Mouse (Mus musculus): ENCODE results near the gene Pde4d.

The Pde4d gene

DNA sequence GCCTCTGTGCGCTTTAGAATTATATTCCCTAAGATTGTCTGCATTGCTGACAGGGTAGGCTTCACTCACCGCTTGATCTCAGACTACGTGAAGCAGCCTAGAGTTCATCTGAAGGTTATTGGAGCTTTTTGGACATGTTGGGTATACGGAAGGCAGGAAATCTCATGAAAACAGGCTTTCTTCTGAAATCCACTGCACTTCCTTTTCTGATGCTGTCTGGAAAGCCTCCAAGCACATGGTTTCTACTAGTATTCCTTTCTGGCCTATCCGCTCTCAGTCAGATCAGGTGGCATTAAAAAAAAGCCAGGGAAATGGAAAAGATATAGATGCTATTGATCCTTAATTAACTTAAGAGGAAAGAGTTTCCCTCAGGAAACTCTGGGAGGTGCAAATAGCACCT, 812.8 kb downstream of the Pde4d start:
- in situ Hi-C loops (cut with MboI; ENCODE audit: unreplicated experiment in 2 of 2): no loop called here

GRCm38 (mm10) chr13:109263833-109264232, 814.1 kb downstream of the Pde4d start:
- in situ Hi-C loops (cut with MboI; ENCODE audit: unreplicated experiment in 2 of 2): no loop called here

- in situ Hi-C loops (cut with MboI; ENCODE audit: unreplicated experiment in 2 of 2): no loop called here
Measured at GRCm38 (mm10) chr13:109268253-109268652, 818.5 kb downstream of the Pde4d start.

DNA sequence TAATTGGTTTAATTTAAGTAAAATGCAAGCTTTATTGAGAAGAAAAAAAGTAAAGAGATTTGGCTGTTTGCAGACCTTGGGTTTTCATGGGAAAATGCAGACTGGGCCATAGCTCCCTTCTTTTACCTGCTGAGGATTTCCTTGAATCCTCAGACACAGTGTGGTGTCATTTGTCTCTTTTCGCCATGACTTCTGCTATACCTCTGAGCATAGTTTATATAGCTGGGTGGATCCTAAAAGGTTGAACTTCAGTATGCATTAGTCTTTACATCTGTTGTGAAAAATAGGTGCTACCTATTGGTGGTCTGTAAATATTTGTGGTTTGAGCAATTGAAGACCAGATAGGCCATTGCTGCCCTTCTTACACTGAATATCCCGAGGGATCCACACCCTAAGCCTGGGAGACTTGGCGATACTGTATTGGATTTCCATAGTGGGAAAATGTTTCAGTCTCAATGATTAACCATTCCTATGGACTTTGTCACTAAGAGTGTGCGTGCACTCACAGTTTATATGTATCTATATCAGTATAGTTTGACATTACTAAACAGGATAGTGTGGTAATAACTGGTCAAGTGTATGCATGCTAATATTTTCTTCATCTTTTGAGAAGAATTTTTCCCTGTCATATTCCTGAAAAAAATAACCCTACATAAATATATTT, 819.0 kb downstream of the Pde4d start:
- in situ Hi-C loops (cut with MboI; ENCODE audit: unreplicated experiment in 2 of 2): no loop called here

DNA sequence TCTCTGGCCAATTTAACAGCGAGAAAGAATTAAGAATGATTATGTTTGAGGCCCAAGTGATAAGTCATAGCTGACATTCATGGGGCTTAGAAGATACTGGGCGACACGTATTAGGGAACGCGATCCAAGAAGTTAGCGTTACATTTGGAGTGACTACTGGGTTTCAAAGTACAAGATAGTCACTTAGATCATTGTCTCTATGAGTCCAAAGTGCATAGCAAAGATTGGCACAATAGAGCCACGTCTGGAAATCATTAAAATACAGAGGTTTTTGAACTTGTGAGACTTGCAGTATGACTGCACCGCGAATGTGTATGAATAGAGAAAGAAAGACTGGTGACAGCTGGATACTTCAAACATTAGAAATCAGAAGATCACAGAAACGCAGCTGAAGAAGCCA, 825.1 kb downstream of the Pde4d start:
- in situ Hi-C loops (cut with MboI; ENCODE audit: unreplicated experiment in 2 of 2): no loop called here

GRCm38 (mm10) chr13:109277792-109278191, 828.0 kb downstream of the Pde4d start:
- in situ Hi-C loops (cut with MboI; ENCODE audit: unreplicated experiment in 2 of 2): no loop called here

GRCm38 (mm10) chr13:109278504-109278912, 828.8 kb downstream of the Pde4d start:
- in situ Hi-C loops (cut with MboI; ENCODE audit: unreplicated experiment in 2 of 2): no loop called here

DNA sequence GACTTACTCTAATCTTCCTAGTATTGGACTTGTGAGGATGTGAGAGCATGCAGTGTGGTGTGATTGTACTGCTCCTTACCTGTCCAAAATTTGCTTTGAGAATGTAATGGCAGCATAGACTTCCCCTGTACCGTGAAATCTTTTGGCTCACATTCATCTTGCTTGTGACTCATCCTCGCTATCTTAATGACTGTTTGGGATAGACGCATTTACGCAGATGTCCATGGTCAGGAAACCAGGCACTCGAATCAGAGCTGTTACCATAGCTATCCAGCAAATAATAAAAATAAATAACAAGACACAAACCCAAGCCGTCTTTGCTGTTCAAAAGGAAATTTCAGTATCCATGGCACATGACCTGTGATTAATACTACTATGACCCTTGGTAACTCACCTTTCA, 829.5 kb downstream of the Pde4d start:
- in situ Hi-C loops (cut with MboI; ENCODE audit: unreplicated experiment in 2 of 2): no loop called here

DNA sequence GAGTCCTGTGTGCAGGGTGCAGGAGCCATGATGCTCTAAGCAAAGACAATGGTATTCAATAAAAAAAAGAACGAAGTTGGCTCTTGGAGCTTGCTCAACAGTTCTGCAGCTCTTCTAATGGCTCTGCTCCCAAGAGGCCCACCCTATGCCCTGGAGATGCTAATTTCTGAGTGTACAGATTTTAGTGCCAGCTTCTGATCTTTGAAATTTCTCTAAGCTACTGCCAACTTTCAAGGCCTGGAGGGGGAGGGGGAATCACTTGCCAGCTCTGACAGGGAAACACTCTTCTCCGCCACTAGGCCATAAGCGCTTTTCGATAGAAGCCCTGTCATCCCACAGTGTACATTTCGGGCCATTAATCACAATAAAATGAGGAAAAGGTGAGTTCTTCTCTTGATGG, 830.7 kb downstream of the Pde4d start:
- in situ Hi-C loops (cut with MboI; ENCODE audit: unreplicated experiment in 2 of 2): no loop called here

- in situ Hi-C loops (cut with MboI; ENCODE audit: unreplicated experiment in 2 of 2): no loop called here
Measured at GRCm38 (mm10) chr13:109287465-109287864, 837.7 kb downstream of the Pde4d start.

DNA sequence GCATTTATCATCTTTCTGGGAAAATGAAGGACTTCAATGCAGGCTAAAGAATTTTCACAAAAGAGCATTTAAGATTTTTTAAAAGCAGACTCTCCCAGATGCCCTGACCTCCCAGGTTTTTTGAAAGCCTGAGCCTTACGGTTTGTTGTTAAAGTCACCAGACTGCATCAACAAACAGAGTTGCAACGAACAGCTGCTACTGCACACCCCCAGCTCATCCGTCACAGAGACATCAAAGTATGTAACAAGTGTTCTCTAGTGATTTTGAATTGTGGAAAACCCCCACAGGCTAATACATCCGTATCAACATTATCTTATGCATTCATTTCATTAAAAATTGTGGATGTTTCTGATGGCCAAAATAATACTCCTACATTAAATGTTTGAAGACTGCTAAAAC, 841.2 kb downstream of the Pde4d start:
- in situ Hi-C loops (cut with MboI; ENCODE audit: unreplicated experiment in 2 of 2): no loop called here

DNA sequence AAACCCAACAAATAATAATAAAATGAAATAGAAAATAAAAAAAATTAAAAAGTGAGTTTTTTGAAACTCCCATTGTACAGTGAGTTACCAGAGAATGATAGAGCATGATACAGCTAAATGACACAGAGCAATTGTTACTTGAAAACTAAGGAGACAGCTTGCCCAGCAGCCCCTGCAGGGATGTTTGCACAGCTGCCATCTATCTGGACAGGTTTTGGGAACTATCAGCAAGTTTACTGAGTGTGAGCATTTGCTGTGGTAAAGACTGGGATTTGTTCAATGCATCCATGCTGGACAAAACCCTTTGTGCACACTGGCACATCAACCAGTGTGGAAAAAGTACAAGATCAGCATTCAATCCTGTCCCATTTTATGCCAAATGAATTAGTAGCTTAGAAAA, 843.3 kb downstream of the Pde4d start:
- in situ Hi-C loops (cut with MboI; ENCODE audit: unreplicated experiment in 2 of 2): no loop called here

DNA sequence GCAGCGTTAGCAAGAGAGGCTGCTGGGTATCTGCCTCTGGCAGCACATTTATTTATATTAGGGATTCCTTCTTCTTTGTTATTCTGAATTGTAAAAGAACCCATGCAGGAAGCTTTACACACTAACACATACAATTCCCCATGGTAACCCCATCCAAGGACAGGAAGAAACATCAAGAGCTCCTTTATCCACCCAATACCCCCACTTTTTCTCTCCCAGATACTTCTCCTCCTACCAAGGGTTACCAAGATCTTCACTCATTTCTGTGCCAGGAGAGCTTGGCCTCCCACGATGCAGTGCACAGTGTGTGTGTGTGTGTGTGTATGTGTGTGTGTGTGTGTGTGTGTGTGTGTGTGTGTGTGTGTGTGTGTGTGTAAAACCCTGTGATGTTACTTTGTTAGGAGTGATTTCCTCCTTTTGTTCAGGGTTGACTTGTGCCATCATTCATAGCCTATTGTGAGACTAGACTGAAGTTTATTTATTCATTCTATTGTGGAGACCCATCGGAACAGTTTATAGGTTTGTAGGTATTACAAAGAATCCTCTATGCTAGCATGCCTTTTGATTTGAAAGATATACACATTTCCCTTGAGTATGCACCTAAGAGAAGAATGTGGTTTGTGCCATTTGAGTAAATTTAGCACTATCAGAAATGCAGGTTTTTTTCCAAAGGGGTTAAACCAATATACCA, 846.7 kb downstream of the Pde4d start:
- in situ Hi-C loops (cut with MboI; ENCODE audit: unreplicated experiment in 2 of 2): no loop called here

DNA sequence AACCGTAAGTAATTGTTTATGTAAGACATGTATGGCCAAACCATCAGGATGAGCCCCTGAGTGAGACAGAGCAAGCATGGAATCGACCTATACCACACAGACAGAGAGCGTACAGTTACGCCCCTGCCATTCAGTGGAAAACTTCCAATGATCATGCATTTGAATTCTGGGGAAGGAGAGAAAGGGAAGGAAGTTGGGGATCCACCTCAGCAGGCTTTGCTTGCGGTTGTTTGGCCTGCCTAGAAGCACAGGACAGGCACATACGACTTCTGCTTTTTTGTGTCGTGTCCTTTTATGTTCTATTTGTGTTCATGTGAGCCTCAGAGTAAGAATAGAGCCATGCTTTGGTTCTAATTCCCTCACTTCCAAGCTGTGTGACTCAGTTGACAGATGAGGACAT, 849.1 kb downstream of the Pde4d start:
- in situ Hi-C loops (cut with MboI; ENCODE audit: unreplicated experiment in 2 of 2): no loop called here

DNA sequence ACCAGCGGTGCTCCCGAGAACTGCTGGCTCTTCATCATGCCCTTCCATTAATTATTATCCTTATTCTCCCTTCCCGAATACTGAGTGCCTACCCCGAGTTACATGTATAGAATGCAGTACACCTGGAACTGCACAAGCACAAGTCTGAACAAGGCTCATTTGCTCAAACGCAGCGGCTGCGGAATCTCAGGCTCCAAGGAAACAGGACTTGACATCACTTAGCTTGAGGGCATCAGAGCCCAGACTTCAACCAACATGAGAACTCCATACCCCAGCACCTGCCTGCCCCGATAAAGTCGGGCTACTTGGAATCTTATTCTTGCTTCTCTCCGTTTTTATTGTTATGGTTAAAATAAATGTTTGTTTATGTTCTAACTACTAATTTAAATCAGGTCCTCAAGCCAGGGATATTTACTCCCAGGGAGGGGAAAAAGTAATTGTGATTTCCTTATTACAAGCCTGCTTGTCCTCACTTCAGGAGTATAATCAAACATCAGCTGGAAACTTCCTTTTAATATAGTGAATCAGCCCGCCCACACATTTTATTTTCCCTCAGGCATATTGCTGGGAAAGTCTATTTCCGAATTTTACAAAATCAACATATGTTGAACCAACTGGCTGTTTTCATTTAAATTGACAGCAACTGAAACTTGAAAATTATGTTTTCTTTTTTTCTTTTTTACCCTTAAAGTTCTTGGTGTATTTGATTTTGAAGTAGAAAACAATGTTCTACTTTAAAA, 849.9 kb downstream of the Pde4d start:
- in situ Hi-C loops (cut with MboI; ENCODE audit: unreplicated experiment in 2 of 2): no loop called here

DNA sequence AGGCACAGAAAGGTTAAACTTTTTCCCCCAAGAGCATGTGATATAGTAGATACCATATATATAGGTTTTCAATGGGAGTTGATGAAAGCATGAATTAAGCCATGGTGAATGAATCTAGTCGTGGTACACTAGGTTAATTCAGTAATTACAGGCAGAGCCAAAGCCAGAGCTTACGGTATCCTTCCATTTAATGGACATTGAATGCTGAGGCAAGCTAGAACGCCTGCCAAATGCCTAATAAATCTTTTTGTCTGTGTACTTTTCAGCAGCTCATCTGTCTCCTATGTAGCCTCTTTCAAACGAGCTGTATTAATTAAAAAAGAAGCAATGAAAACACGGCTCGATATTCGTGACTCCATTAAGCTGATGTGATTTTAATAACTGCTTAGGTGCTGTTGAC, 862.8 kb downstream of the Pde4d start:
- in situ Hi-C loops (cut with MboI; ENCODE audit: unreplicated experiment in 2 of 2): no loop called here

- in situ Hi-C loops (cut with MboI; ENCODE audit: unreplicated experiment in 2 of 2): no loop called here
Measured at GRCm38 (mm10) chr13:109315608-109316007, 865.9 kb downstream of the Pde4d start.

GRCm38 (mm10) chr13:109317644-109318043, 867.9 kb downstream of the Pde4d start:
- in situ Hi-C loops (cut with MboI; ENCODE audit: unreplicated experiment in 2 of 2): no loop called here

GRCm38 (mm10) chr13:109318434-109318998, 868.8 kb downstream of the Pde4d start:
- in situ Hi-C loops (cut with MboI; ENCODE audit: unreplicated experiment in 2 of 2): no loop called here

DNA sequence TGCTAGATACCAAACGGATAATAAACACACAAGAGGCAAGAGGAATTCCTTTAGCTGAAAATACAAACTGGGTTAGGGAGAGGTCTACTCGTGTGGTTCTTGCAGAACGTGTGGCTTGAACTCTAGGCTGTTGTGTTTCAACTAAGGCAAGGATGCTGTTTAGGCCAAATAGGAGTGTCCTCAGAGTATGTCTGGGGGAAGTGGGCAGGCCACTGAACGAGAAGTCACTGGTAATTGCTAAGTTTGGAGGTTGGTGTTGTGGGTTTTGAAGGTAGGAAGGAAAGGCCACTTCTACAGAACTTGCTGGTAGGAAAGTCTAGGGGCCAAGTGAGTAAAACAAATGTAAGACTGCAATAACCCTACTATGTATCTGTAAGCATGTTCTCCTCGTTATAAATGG, 876.3 kb downstream of the Pde4d start:
- in situ Hi-C loops (cut with MboI; ENCODE audit: unreplicated experiment in 2 of 2): no loop called here

DNA sequence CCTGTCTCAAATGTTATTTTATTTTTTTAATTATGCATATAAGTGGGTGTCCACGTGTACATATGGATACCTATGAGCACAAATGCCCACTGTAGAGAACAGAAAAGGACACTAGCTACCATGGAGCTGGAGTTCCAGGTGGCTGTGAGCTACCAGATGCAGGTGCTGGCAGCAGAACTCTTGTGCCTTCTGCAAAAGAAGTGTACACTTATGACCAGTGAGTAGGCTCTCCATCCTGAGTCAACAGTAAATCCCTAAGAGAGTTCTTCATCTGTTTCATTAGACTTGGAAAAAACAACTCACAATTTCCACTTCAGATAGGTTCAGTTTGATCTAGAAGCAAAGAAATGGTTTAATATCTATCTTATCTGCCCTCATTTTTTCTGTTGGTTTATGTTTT, 881.8 kb downstream of the Pde4d start:
- in situ Hi-C loops (cut with MboI; ENCODE audit: unreplicated experiment in 2 of 2): no loop called here

All from v-Abl transformed pro-B cells (cell line).